Mouse (Mus musculus): Measurements from ENCODE around the gene Prrx2.

Prrx2 gene

DNA sequence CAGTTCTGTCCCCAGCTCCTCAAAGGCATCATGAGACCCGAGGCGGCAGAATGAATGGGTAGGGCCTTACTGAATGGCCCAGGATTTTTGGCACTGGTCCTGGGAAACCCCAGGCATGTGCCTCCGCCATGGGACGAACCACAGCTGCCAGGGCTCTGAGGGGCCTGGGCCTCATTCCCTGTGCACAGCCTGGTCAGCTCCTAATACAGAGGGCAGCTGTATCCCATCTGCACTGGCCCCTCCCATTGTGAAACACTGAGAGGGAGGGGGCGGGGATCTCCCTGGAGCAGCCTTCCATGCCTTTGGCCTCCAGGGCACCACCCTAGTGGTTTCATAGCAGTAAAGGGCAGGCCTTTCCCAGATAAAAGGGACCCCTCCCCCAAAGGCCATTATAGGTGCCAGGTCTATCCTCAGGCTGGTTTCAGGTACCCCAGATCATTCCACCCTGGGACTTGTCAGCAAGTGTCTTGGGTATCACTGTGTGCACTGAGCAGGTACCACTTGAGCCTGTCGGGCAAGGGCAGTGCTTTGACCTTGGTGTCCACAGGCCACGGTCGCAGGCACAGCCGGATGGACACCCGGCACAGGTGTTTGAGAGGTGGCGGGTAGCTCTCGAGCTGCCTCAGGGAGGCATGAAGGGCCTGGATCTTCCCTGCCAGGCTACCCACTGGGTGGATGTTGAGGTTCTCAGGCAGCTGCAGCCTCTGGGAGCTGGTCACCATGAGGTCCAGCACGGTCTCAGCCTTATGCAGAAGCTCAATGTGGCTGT lies 11.2 kb upstream of the Prrx2 start:
- DNase-seq: no peak

DNA sequence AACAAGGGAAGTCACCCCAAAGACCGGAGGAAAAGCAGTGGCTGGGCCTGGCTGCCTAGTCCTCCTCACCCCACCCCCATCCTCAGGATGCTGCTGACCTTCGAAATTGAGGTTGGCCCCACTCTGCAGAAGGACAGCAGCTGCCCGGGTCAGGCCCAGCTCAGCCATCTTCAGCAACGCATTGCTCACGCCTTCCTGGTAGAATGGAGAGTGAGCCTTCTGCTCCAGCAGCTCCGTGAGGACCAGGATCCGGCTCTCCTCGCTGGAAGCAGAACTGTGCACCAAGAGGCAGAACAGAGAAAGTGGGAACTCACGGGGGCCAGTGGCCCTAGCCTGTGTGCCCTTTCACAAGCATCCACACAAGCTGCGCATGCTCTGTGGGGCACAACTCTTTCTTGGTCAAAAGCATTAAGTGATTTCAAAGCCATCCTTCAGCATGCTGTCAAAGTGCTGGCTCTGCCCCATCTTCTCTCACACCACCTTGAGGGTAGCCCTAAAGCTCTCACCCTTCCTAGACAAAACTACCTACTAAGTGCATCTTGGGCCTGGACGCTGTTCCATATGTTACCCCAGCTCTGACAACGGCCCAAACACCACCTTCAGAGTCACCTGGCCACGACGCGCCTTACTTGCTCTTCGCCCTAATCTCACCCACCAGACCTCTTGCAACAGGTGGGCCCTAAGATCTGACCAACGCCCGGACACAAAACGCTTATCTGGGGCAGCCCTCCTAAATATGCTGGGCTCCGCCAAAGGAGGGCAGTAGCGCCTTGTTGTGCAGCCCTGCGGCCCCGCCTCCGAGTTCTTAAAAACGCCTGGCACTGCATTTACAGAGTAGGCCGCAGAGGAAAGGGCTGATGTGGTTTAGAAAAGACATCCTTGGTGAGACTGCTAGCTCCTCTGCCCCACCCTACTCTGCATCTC lies 7.7 kb upstream of the Prrx2 start:
- DNase-seq: peak; percentile 48 to 63

DNA sequence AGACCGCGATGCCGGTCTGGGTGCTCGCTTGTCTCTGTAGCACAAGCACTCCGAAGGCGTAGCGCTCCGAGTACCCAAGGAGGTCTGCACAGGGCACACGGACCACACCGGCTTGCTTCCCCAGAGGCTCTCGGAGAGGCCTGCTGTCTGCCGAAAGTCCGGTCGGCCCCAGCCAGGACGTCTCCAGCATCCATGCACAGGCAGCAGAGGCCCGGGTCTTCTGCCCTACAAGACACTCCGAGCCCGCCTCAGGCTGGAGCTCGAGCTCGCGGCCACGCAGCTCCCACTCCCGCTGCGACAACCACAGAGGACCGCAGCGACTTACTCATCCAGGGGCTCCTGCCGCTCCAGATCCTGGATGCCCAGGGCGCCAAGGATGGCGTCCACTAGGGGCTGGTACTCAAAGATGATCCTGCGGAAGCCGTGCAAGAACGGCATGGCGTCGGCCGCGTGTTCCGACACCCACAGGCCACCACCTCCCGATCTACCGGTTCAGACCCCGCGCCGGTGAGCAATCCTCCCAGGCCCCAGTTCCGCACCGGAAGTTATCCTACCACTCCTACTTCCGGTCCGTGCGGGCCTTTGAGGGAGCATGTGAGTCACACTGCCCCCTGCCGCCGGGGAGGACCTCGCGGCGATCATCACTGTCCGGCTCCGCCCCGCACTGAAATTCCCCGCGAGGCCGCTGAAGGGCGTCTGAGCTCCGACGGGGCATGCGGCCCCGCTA lies 6.9 kb upstream of the Prrx2 start:
- peak; percentile 90 to 95 for DNase-seq

DNA sequence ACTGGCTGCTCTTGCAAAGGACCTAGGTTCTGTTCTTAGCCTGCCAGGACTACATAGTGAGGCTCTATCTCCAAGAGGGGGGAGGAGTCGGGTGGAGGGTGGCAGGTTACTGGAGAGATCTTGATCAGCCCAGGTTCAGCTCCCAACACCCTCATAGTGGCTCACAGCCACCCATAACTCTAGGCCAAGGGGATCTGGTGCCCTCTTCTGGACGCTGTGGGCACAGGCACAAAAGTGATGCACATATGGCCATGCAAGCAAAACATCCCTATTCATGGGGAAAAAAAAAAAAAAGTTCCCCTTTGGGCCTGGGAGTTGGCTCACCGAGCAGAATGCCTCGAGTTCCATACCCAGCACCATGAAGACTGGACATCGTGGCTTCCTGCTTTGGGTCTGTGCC lies 5.5 kb upstream of the Prrx2 start:
- DNase-seq: peak; percentile 57 to 62

DNA sequence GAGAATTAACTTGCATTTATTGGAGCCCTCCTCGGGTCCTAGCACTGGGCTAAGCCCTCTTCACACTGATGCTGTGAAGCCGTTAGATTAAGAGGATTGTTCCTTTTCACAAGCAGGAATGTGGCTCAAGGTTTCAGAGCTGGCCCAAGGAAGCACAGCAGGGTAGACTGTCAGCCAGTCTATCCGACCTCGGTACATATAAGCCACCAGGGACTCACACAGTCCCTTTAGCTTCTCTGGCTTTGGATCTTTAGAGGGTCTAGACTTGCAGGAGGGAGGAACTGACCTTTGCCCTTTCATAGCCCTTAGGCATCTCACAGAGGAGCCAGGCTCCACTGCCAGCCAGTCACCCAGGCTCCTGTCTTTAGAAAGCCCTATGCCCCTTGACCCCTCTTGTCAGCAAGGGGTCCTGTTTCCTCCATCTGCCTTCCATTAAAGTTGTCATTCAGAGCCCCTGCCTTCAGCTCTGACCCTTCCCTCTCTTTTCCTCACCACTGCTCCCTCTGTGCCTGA lies 4.4 kb upstream of the Prrx2 start, which contains the start of gene Asb6:
TSS of gene Asb6 (minus strand) at position 51 of the 513 bp plus-strand sequence.
- DNase-seq: no peak

DNA sequence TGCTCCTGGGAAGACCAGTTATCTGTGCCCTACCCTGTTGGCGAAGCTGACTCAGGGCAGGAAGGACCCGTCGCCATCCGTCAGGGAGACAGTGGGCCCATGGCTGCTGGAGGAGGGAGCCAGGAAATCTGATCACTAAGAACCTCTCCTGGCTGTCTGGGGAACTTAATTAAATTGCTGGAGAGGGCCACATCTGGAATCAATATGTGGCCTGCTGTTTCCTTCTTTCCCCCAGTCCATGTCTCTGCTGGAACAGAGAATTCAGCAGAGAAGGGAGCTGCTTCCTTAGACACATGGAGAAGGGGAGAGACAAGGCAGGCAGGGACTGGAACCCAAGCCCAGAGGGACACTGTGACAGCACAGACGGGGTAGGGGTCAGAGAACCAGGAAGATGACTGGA lies 1.1 kb upstream of the Prrx2 start:
- DNase-seq: no peak

DNA sequence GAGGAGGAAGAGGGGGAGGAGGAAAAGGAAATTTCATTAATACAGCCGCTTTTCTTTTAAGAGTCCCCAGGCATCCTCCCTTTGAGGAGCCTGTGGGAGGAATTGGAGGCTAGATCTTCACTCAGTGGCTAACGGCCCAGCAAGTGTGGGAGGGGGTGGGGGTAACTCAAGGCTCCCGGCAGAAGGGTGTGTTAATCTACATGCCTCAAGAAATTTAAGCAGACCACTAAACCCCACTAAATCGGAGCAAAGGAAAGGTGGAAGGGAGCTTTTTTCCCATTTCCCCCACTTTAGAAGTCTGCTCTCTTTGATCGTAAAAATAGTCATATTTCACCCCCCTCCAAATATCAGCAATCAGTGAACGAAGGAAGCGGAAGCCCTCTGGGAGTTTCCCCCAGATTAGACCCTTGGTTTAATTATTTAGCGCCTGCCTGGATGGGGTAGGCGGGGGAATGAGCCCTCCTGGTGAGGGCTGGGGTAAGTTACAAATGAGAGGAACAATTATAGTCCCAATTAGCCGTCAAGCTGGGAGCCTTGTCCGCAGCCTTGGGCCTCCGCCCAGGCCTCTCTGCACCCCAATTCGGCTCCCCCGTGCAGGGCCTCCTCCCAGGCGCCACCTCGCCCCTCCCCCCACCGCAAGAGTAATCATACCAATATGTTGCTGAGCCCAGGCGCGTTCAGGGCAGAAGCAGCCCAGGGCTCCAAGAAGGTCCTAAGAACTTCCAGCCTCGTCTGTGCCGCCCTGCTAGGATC lies 1.6 kb downstream of the Prrx2 start:
- no peak for DNase-seq

DNA sequence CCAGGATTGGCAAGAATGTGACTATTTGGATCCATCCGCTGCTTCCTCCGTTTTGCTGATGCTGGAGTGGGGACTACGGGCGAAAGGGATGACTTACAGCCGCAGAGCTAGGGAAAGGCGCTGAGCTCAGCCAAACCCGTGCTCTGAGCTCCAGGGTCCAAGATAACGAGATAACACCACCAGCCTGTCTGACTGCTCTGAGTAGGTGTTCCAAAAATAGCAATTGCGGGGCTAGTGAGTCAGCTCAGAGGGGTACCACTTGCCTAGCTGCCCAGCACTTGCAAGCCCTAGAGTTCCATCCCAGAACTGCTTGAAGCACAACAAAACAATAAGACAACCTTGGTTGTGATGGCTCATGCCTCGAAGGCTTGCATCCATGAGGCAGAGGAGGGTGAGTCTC lies 7.8 kb downstream of the Prrx2 start:
- DNase-seq: no peak

DNA sequence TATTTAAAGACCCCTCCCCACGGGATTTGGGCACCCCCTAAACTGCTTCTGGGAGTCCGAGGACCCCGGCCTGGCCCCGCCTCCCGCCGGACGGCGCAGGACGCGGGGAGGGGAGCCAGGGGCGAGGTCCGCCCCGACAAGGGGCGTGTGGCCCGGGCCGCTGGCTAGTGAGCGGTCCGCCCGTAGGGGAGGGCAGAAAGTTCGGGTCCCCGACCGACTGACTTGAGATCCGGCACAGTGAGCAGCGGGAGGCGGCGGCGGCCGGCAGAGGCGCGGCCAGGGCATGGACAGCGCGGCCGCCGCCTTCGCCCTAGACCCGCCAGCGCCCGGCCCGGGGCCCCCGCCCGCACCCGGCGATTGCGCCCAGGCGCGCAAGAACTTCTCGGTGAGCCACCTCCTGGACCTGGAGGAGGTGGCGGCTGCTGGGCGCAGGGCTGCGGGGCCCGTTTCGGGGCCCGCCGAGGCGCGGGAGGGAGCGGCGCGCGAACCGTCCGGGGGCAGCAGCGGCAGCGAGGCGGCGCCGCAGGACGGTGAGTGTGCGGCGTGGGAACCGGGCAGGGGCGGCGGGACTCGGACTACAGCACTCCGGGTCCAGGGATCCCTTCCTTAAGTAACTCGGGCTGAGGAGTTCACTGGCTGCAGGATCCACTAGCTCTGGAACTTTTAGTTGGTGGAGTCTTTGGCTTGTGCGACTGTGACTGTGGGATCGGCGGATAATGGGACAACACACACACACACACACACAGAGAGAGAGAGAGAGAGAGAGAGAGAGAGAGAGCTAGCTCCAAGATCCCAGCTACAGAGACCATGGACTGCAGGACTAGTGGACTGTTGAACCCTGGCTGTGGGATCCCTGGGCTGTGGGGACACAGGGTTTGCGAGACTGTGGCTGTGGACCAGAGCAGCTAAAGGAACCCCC lies 10.6 kb downstream of the Prrx2 start:
- DNase-seq: no peak

DNA sequence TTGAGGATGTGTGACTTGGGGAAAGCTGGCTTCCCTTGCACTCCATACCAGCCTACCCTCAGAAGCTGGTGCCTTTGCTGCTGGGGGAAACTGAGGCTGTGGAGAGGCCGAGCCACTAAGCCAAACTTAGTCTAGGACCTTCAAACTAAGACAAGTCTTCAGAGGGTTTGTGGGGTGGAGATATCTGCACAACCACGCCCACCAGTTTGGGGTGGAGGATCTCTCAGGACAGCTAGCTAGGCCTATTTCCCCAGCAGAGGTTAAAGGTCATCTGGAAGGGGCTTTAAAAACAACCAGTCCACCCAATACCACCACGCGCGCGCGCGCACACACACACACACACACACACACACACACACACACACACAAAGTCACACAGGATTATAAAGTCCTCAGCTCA lies 11.5 kb downstream of the Prrx2 start:
- no peak for DNase-seq

DNA sequence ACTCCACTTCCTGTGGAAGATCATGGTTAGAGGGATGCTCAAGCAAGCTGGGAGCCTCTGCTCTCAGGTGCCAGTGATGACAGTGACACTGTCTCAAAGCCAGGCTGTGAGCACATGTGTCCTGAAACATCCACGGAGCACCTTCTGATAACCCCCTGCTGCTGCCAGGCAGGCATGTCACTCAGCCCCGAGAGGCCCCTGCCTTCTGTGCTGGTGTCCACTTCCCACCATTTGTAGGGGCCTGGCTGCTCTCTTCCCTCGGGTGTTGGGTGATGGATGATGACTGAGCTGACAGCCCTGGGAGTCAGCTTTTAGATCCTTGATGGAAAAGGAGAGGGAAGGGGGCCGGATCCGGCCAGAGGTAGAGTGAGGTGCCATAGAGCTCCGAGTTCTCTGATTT lies 12.0 kb downstream of the Prrx2 start:
- no peak for DNase-seq

DNA sequence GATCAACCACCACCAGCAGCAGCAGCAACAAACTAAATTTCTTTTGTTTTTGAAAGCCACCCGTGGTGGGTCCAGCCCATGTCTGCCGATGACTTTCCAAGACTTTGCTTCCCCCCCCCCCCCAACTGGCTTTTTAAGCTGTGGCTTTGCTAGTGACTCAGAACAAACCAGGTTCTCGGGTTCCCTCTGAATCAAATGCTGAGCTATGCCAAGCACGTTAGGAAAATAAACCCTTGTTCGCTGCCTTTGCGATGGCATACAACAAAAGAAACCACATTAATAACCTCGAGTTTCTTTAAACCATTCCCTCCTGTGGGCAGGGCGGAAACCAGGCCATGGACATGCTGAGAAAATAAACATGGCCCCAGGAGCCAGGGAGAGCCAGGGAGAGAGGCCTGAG lies 13.4 kb downstream of the Prrx2 start:
- DNase-seq: no peak

DNA sequence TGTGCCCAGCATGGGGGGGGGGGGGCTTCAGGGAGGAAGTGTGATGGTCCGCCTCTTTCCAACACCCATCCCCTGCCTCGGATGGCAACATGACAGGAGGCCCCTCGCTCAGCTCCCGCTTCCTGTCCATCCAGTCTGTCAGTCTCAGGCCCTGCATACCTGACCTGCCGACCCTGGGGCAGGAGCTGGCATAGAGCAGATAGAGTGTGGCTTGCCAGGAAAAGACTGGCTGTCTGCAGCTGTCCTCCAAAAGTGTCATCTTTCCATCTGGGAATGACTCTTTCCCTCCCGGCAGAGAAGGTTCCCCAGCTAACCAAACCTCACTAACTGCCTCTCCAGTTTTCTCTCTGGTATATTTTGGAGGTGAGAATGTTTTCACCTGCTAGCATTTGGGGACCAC lies 15.8 kb downstream of the Prrx2 start:
- no peak for DNase-seq

DNA sequence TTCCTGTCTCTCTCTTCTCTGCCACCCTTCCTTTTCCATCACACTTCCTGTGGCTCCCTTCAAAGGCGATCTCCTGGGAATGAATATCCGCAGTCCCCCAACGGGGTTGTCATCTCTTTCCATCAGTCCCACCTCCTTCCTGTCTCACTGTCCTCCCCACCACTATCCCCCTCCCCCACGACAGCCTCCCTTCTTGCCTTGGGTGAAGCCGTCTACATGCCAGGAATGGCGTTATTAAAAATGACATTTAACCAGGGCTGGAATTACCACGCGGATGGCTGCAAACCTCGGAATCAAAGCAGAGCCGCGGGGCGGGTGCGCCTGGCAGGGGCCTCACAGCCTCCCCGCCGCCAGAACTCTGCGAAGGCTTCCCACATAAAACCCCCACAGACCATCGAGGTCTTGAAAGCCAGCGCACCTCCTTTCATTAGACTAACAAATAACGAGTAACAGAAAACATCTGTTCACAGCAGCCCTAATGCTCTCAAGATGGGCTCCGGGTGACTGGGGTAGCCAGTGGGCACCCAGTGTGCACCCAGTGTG lies 18.1 kb downstream of the Prrx2 start:
- no peak for DNase-seq

DNA sequence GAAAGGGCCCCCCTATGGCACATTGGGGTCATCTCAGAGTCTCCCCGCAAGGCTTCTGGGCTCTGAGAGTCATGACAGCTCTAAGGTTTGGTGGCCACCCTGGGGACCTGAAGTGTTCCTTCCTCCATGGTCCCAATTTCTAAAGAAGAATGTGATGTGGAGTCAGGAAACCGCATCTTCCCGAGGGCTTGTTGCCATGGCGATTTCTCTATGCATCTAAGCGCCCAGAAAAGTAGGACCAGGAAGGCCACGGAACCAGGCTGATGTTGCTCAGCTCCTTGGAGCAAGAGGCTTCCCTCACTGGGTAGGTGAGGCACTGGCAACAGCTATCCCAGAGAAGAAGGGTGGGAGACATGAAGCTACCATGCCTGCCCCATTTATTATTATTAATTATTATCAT lies 22.3 kb downstream of the Prrx2 start:
- DNase-seq: no peak

DNA sequence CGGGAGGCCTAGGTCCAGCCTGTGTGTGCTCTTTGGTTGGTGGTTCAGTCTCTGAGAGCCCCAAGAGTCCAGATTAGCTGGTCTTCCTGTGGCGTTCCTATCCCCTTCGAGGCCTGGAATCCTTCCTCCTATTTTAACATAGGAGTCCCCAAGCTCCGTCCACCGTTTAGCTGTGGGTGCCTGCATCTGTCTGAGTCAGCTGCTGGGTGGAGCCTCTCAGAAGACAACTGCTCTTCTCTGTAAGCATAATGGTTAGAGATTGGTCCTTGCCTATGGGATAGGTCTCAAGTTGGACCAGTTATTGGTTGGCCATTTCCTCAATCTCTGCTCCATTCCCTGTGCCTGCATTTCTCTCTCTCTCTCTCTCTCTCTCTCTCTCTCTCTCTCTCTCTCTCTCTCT lies 25.0 kb downstream of the Prrx2 start:
- no peak for DNase-seq

DNA sequence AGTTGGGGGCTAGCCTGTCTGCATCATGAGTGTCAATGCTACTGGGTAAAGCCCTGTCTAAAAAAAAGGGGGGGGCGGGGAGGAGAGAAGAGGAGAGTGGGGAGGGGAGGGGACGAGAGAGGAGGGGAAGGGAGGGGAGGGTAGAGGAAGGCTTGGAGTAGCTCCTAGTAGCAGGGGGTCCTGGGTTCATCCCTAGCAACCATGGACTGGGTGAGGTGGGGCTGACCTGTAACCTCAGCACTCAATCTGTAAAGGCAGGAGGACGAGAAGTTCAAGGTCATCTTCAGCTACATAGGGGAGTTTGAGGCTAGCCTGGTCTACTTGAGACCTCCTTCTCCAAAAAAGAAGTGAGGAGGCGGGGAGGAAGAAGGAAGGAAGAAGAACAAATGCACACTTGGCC lies 27.3 kb downstream of the Prrx2 start:
- DNase-seq: no peak

DNA sequence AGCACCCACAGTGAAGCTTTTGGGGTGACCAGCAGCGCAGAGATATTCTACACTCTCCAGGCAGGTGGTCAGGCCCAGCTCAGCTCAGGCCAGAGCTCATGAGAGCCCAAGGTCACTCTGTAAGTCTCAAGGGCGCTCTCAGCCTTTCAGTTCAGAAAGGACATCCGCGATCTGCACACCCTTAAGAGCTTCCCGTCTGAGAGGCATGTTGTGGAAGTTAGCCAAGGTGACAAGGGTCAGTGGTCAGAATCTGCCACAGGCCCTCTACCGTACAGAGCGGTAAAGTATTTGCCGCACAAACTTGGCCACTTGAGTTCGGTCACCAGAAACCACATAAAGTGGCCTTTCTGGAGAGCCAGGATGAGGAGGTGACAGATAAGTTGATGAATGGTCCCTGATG lies 28.8 kb downstream of the Prrx2 start:
- DNase-seq: no peak

DNA sequence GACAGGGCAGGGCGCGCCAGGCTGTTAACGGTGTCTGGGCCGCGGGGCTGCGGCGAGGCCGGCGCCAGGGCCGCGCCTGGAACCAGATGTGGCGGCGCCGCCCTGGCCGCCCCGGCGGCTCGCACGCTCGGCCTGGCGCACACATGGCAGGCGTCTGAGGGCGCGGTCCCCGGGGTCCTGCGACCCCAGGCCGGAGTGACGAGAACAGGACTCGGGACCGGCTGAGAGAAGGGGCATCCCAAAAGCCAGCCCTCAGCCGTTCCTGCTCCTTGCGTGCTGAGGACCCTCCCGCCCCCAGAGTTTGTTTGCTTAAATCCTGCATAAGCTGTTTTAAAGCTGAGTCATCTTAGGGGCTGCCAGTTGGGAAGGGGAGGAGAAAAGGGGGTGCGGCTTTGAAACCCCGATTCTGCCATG lies 30.2 kb downstream of the Prrx2 start:
- no peak for DNase-seq

DNA sequence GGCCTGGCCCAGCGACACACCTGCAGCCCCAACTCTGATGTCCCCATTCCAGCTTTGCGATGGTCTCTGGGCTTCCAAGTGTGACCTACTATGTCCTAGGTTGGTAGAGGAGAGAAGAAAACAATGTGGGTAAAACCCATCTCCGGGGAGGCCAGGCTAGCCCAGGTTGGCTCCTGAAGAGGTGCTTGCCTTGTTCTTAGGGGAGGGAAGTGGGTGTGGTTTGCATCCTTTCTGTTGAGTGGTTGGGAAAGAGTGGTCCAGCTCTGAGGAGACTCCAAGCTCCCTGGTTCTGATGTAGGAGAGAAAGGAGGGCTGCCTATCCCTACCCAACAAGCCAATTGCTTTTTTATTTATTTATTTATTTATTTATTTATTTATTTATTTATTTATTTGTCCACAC lies 30.7 kb downstream of the Prrx2 start:
- DNase-seq: no peak

DNA sequence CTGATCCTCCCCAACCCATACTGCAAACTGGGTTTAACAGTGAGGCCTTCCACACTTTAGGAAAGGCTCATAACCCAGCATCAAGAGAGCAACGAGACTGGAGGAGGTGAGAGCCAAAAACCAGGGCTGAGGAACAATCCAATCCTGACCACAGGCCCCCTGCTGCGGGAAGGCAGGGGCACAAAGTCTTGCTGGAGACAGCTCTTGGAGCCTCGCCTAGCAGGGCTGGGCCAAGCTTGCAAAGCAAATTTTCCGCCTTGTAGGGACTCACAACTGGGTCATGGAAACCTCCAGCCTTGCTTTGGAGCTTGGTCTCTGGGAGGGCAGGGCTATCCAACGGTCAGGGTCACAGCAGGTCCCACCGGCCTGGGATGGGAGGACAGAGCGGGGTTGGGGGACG lies 36.1 kb downstream of the Prrx2 start:
- DNase-seq: no peak
